Mouse (Mus musculus): ENCODE measurements at regions not wholly inside any gene's neighbourhood (a gene's known extent, or its start where the extent isn't known, plus 50 kb on each side); places are given as distances from the start of the nearest gene placed in this dataset.

DNA sequence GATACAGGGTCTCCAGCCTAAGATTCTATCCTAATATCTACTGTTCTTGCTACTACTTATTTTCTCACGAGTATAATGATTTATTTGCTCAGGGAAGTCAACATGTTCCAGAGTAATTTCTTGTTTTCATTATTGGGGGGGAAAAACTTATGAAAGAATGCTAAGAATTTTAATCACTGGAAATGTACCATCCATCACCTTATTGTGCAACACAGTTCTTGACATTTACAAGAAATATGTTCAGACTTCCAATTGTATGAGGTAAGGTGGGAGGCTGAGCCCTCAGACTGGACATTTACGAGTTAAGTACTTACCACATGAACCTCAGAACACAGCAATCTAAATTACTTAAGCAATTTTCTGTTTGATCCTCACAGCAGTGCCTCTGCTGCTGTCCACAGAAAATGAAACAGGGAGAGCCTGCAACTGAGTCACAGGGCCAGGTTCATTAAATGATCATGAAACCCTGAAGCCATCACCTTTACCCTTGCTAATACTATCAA is 118.1 kb upstream of the Tmtc1 start:
- Histone ChIP-seq H3K27ac (ENCODE audit: insufficient read depth, low read depth, low read length) (no peak overlapping the region), H3K4me1 (ENCODE audit: control insufficient read depth, insufficient read depth, low read length) (no peaks in the 10 kb centered on the region), H3K4me3 (ENCODE audit: insufficient read depth, low read depth, low read length) (no peak overlapping the region)
- 83% methylated on average over 2 of the region's 2 CpGs for WGBS
- TF ChIP-seq POLR2A (IDR thresholded peaks at IDR 0.05; ENCODE audit: insufficient read depth, low read depth, low read length), result no peak
- TF ChIP-seq CTCF (IDR thresholded peaks at IDR 0.05; ENCODE audit: insufficient read depth, low read depth, low read length), result no peak

DNA sequence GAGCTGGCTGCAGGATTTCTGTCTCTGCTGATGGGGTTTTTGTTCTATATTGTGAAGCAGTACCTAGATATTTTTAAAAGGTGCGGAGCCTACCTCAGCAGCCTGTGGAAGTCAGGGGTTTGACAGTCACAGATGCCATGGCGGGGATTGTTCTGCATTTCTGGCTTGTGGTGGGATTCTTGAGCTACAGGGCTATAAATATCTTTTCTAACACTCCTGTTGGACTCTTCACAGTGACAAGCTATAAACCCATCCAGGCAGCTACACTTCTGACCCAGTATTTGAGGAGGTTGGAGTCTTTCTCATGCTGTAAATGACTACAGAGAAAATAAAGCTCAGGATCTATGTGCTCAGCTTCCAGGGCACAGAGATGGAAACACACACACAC is 112.3 kb upstream of the Tmtc1 start:
- Histone ChIP-seq H3K4me3 (ENCODE audit: insufficient read depth, low read depth, low read length) (no peak overlapping the region), H3K4me1 (ENCODE audit: control insufficient read depth, insufficient read depth, low read length) (peaks cover 2% of the 10 kb centered on the region), H3K27ac (ENCODE audit: insufficient read depth, low read depth, low read length) (peak overlapping the region; percentile 58; the same call in 1 of the 2 replicates)
- WGBS, result 44% methylated on average over 2 of the region's 2 CpGs
- TF ChIP-seq POLR2A (IDR thresholded peaks at IDR 0.05; ENCODE audit: insufficient read depth, low read depth, low read length) (no peak), CTCF (IDR thresholded peaks at IDR 0.05; ENCODE audit: insufficient read depth, low read depth, low read length) (no peak)

DNA sequence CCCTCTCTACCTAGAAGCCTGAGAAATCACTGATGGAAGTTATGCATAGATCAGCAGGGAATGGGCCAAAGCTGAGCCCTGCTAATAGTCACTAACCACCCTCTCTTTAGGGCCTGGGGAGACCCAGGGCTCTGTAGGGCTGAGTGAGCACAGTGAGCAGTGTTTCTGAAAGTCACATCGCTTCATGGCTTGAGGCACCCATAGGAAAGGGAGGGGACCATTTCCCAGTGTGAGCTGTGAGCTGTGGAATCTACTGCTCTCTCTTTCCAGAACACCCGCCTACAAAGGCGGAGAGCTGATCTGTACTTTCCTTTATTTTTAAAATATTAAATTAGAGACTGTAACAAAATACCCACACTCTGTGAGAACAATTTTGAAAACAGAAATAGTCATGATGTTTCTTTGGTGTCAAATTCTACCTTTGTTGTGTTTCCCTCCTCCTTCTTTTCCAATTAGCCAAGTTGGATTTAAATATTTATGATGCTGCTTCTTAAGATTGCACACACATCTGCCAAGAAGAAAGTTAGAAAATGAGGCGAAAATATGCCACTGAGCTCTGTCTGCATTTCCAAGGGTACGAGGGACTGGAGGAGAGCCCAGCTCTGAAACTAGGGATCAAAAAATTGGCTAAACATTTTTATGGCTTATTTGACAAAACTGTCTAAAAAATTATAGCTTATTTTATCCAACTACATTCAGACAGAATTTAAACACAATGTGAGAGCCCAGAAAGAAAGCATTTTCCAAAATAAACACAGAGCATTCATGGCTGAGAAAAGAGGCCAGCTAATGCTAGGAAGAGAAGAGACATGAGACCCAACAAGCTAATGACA is 111.7 kb upstream of the Tmtc1 start:
- TF ChIP-seq CTCF (IDR thresholded peaks at IDR 0.05; ENCODE audit: insufficient read depth, low read depth, low read length) (no peak), POLR2A (IDR thresholded peaks at IDR 0.05; ENCODE audit: insufficient read depth, low read depth, low read length) (no peak)
- Histone ChIP-seq H3K4me3 (ENCODE audit: insufficient read depth, low read depth, low read length) (no peak overlapping the region), H3K4me1 (ENCODE audit: control insufficient read depth, insufficient read depth, low read length) (peaks cover 2% of the 10 kb centered on the region), H3K27ac (ENCODE audit: insufficient read depth, low read depth, low read length) (peak overlapping the region; percentile 58)
- WGBS, result 21% methylated on average over 5 of the region's 5 CpGs

DNA sequence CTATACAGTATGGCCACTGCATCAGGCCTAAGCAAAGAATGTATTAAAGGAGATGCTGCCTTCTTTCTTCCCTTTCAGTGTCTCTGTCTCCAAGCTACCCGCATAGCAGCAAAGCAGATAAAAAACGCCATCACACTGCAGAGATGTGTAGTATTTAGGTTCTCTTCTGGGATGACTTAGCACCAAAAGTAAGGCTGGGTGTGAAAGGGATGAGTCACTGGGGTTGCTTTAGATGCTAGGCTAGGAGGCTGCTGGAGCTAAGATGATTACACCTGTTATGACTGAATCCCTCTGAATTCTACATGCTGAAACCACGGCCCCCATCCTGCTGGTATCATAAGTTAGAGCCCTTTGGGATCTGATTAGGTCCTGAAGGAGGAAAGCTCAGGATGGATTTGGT is 110.3 kb upstream of the Tmtc1 start:
- Histone ChIP-seq H3K4me1 (ENCODE audit: control insufficient read depth, insufficient read depth, low read length) (peaks cover 2% of the 10 kb centered on the region), H3K27ac (ENCODE audit: insufficient read depth, low read depth, low read length) (no peak overlapping the region), H3K4me3 (ENCODE audit: insufficient read depth, low read depth, low read length) (no peak overlapping the region)
- no peak for TF ChIP-seq POLR2A (IDR thresholded peaks at IDR 0.05; ENCODE audit: insufficient read depth, low read depth, low read length)
- 47% methylated on average over 3 of the region's 3 CpGs for WGBS

DNA sequence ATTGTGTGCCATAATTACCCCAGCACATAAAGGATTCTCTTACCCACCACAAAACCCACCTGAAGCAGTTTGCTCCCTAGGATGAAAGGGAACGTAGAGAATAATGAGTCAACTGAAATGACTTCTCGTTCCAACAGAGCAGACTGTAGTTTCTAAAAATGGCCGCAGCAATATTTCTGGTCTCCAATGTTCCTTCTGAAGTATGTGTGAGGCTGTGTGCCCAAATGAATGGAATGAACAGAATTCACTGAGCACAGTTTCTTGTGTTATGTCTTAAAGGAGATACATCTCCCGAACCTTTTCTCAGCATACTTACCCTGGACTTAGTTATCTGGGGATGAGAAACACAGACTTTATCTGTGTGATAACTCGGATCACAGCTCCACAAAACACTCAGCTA is 109.4 kb upstream of the Tmtc1 start:
- peaks cover 2% of the 10 kb centered on the region for H3K4me1 ChIP-seq (ENCODE audit: control insufficient read depth, insufficient read depth, low read length)
- H3K27ac ChIP-seq (ENCODE audit: insufficient read depth, low read depth, low read length), result no peak overlapping the region
- H3K4me3 ChIP-seq (ENCODE audit: insufficient read depth, low read depth, low read length), result no peak overlapping the region
- no peak for TF ChIP-seq CTCF (IDR thresholded peaks at IDR 0.05; ENCODE audit: insufficient read depth, low read depth, low read length)
- no peak for TF ChIP-seq POLR2A (IDR thresholded peaks at IDR 0.05; ENCODE audit: insufficient read depth, low read depth, low read length)
- 61% methylated on average over 5 of the region's 5 CpGs for WGBS

DNA sequence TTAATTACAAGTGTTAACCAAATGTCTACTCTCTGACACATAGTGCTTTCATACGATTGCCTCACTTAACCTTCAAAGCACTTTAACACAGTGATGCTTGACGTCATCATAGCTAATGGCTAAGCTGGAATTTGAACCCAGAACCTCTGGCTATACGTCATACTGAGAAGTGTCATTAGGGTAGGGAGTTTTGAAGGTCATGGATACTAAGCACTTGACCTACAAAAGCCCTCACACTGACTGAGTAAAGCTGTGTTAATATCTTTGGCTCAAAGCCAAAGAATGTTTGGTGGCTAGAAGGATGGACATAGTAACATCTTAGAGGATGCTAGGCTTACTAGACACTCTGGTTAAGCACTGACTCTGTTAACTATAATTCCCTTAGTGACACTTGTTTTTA is 106.9 kb upstream of the Tmtc1 start:
- WGBS, result 72% methylated on average over 3 of the region's 3 CpGs
- Histone ChIP-seq H3K4me3 (ENCODE audit: insufficient read depth, low read depth, low read length) (no peak overlapping the region), H3K27ac (ENCODE audit: insufficient read depth, low read depth, low read length) (no peak overlapping the region), H3K4me1 (ENCODE audit: control insufficient read depth, insufficient read depth, low read length) (peaks cover 2% of the 10 kb centered on the region)
- TF ChIP-seq POLR2A (IDR thresholded peaks at IDR 0.05; ENCODE audit: insufficient read depth, low read depth, low read length) (no peak), CTCF (IDR thresholded peaks at IDR 0.05; ENCODE audit: insufficient read depth, low read depth, low read length) (no peak)

DNA sequence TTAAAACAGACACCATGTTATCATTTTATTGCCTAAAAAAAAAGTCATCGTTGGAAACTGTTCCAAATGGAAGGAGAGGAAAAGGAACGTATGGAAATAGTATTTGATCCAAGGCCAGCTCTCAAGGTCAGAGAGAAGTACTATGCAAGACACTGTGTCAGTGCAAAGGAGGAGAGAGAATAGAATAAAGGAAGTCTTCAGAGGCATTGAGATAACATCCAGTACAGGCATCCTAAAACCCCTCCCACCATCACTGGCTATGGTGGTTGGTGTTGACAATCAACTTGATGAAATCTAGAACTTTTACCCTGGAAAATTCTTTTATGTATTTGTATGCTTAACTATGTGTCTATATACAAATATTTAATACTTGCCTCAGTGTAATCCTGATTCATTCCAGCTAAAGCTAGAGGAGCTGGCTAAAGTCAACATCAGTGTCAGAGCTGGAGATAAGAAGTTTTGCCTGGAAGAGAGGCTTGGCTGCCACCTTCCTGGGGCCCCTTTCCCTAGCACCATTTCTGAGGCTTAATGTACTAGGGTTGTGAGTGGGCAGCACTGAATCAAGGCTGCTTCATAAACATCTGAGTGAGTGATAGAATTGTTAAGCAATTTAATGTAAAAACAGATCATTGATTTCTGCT is 104.1 kb upstream of the Tmtc1 start:
- Histone ChIP-seq H3K4me1 (ENCODE audit: control insufficient read depth, insufficient read depth, low read length) (no peaks in the 10 kb centered on the region), H3K4me3 (ENCODE audit: insufficient read depth, low read depth, low read length) (no peak overlapping the region), H3K27ac (ENCODE audit: insufficient read depth, low read depth, low read length) (no peak overlapping the region)
- no peak for TF ChIP-seq CTCF (IDR thresholded peaks at IDR 0.05; ENCODE audit: insufficient read depth, low read depth, low read length)
- no peak for TF ChIP-seq POLR2A (IDR thresholded peaks at IDR 0.05; ENCODE audit: insufficient read depth, low read depth, low read length)
- WGBS, result 85% methylated on average over 2 of the region's 2 CpGs

DNA sequence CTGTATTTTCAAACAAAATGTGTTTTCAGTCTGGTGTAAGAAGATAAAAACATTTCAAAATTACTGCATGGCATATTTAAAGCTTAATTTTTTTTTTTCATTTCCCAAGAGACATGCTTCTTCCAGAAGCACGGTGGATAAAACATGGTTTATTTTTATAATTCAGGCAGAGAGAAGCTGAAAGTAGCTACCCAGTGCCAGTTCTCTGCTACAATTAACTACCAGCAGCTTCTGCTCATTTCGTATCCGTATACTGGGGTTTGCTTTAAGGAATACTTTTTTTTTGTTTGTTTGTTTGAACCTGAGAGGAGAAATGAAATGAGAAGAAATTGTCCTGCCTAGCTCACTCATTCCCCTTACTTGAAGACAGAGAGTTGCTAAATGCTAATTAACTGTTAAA is 98.9 kb upstream of the Tmtc1 start:
- WGBS, result 33% methylated on average over 3 of the region's 3 CpGs
- H3K27ac ChIP-seq (ENCODE audit: insufficient read depth, low read depth, low read length), result no peak overlapping the region

DNA sequence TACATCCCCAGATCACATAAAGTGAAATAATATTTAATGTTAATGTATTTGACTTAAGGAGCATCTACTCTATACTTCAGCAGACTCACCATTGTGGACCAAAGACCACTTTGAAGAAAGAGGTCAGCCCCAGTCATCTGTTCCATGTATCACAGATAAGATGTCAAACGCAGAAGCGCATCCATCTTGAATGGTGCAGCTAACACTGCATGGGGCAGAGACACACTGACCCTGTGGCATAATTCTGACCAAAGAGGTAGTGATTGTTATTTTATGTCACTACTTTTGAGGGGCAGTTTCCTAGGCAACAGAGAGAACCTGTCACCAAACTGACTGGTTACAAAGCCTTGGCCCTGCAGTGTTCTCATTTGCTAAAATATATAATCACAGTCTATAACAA is 97.8 kb upstream of the Tmtc1 start:
- Histone ChIP-seq H3K4me1 (ENCODE audit: control insufficient read depth, insufficient read depth, low read length) (peaks cover 3% of the 10 kb centered on the region; the same call in 1 of the 2 replicates), H3K4me3 (ENCODE audit: insufficient read depth, low read depth, low read length) (no peak overlapping the region), H3K27ac (ENCODE audit: insufficient read depth, low read depth, low read length) (no peak overlapping the region)
- WGBS, result 97% methylated on average over 2 of the region's 2 CpGs
- TF ChIP-seq POLR2A (IDR thresholded peaks at IDR 0.05; ENCODE audit: insufficient read depth, low read depth, low read length) (no peak), CTCF (IDR thresholded peaks at IDR 0.05; ENCODE audit: insufficient read depth, low read depth, low read length) (no peak)

More for the DNA sequence above, 98.9 kb upstream of the Tmtc1 start:
- Histone ChIP-seq H3K4me1 (ENCODE audit: control insufficient read depth, insufficient read depth, low read length) (peaks cover 3% of the 10 kb centered on the region; the same call in 1 of the 2 replicates), H3K4me3 (ENCODE audit: insufficient read depth, low read depth, low read length) (no peak overlapping the region)
- TF ChIP-seq CTCF (IDR thresholded peaks at IDR 0.05; ENCODE audit: insufficient read depth, low read depth, low read length), result no peak
- no peak for TF ChIP-seq POLR2A (IDR thresholded peaks at IDR 0.05; ENCODE audit: insufficient read depth, low read depth, low read length)

Measured in olfactory bulb, adult 2 months (tissue).